Mouse (Mus musculus): ENCODE results near the gene Clint1. TPM values are rescaled to one million over a fixed set of nuclear protein-coding genes. Genes with fewer than 3 reads are reported as not detected.
A peak's percentile ranks its signal among the peaks of the same experiment; 100 is the strongest.
"Not testable (repeated sequence)": the region's sequence is repeated elsewhere in the genome, so short reads cannot be mapped to it uniquely, and the experiment has no call there.

Clint1 gene
- polyA plus RNA-seq, 1 experiment from 2014 or later: 81.8 TPM

DNA sequence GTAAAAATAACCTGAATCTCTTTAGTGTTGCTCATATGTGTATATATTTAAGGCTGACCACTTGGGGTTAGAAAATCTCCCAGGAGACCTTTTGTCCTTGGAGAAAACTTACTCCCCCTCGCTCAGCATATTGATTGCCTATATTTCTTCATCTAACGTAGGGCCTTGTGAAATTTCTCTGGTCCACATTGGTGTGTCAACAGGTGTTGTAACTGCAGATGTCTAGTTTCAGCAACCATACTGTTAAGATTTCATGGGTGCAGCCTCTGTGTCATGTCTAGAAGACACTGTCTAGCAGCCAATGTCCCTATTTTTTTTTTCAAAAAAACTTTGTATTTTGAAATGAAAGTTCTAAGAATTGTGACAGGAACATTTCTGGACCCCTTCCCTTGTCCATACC lies 14.0 kb downstream of the Clint1 start:
- 90% methylated on average over 2 of the region's 2 CpGs for WGBS
- H3K4me3 ChIP-seq: no peak overlapping the region
- H3K36me3 ChIP-seq: peaks cover 6% of the 10 kb centered on the region
- no peaks in the 10 kb centered on the region for H3K4me1 ChIP-seq
- no peaks in the 10 kb centered on the region for H3K27me3 ChIP-seq
- H3K27ac ChIP-seq: no peak overlapping the region
- no peaks in the 10 kb centered on the region for H3K9me3 ChIP-seq
- H3K4me2 ChIP-seq: no peak overlapping the region
- no peak for ATAC-seq (ENCODE audit: insufficient number of reproducible peaks, insufficient read depth, low FRiP score, low TSS enrichment, low read depth)
- H3K9ac ChIP-seq: no peak overlapping the region

DNA sequence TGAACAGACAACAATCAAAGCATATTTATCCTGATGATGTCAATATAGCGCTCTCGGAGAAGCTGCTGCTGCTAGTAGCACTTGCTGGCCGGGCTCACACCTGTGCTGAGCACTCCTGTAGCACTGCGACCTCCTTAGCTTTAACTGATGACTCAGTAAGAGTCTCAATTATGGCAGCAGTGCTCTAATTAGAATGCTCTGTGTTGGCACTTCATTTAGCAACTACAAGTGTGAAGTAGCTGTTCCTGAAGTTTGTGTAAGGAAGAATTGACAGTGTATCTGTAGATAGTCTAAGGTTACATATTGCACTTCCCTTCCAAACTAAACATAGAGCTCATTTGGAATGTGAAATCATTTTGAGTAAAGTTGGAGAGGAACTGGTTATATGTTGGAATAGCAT lies 14.7 kb downstream of the Clint1 start:
- H3K4me1 ChIP-seq: no peaks in the 10 kb centered on the region
- no peak overlapping the region for H3K4me3 ChIP-seq
- H3K27ac ChIP-seq: no peak overlapping the region
- no peaks in the 10 kb centered on the region for H3K27me3 ChIP-seq
- WGBS: 89% methylated on average over 4 of the region's 4 CpGs
- H3K36me3 ChIP-seq: no peaks in the 10 kb centered on the region
- no peaks in the 10 kb centered on the region for H3K9me3 ChIP-seq
- H3K9ac ChIP-seq: no peak overlapping the region
- ATAC-seq (ENCODE audit: insufficient number of reproducible peaks, insufficient read depth, low FRiP score, low TSS enrichment, low read depth): no peak
- no peak overlapping the region for H3K4me2 ChIP-seq

DNA sequence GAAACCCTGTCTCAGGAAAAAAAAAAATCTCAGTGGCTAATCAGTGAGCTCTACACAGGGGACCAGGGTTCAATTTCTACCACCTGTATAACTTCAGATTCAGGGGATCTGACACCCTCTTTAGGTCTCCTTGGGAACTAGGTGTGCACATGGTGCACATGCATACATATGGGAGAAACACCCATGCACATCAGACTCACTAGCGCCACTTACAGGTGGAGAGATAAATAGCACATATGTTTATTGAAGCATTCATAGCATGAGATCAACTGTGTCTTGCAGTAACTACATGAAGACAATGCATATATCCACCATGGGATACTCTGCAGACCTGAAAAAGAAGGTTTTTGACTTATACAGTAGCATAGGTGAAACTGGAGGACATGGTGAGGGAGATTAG lies 21.8 kb downstream of the Clint1 start:
- Histone ChIP-seq H3K4me2 (no peak overlapping the region), H3K36me3 (peaks cover 7% of the 10 kb centered on the region; the same call in 1 of the 2 replicates), H3K27me3 (no peaks in the 10 kb centered on the region), H3K9me3 (no peaks in the 10 kb centered on the region), H3K27ac (no peak overlapping the region), H3K4me1 (0 out of 2 replicates have a peak, but pooled peaks cover 12% of the 10 kb centered on the region), H3K4me3 (no peak overlapping the region), H3K9ac (no peak overlapping the region)
- 88% methylated on average over 1 of the region's 1 CpGs for WGBS
- no peak for ATAC-seq (ENCODE audit: insufficient number of reproducible peaks, insufficient read depth, low FRiP score, low TSS enrichment, low read depth)

DNA sequence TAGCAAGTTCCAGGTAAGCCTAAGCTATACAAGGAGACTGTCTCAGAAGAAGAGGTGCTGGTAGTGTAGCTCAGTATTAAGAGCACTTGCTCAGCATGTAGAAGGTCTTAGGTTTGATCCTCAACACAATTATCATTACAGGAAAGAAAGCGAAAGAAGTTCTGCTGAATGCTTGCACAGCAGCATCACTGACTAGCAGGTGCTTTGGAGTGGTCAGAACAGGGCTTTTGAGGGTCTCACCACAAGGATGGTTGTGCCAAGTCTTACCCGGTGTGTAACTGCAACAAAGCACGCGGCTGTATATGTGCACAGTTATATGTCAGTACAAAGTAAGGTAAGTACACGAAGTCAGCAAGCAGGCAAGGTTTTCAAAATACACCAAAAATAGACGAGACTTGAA lies 22.4 kb downstream of the Clint1 start:
- Histone ChIP-seq H3K9me3 (no peaks in the 10 kb centered on the region), H3K27ac (no peak overlapping the region), H3K36me3 (peaks cover 7% of the 10 kb centered on the region; the same call in 1 of the 2 replicates), H3K4me2 (no peak overlapping the region), H3K9ac (no peak overlapping the region), H3K4me1 (0 out of 2 replicates have a peak, but pooled peaks cover 12% of the 10 kb centered on the region), H3K4me3 (no peak overlapping the region), H3K27me3 (no peaks in the 10 kb centered on the region)
- no peak for ATAC-seq (ENCODE audit: insufficient number of reproducible peaks, insufficient read depth, low FRiP score, low TSS enrichment, low read depth)
- 94% methylated on average over 6 of the region's 6 CpGs for WGBS

DNA sequence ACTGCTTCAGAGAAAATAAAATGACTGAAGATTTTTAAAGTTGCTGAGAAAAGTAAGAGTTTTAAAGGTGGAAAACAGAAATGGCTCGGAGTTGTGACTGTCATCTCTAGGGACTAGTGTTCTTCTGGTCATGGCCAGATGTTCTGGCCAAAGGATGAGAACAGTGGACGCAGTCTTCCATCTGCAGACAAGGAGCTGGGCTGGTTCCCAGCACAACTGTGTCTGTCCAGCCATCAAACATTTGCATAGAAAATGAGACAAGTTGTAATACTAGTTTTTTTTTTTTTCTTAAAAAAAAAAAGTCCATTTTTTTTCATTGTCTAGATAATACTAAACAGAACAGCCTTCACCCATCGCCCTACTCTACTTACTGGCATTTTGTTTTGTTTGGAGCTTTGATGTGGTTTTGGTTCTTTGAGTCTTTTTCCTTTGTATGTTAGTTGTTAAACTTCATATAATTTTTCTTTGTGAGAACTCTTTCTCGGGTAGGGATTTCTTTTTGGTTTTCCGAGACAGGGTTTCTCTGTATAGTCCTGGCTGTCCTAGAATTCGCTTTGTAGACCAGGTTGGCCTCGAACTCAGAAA lies 23.6 kb downstream of the Clint1 start:
- H3K9me3 ChIP-seq: no peaks in the 10 kb centered on the region
- no peak for ATAC-seq (ENCODE audit: insufficient number of reproducible peaks, insufficient read depth, low FRiP score, low TSS enrichment, low read depth)
- no peak overlapping the region for H3K27ac ChIP-seq
- H3K4me3 ChIP-seq: no peak overlapping the region
- H3K9ac ChIP-seq: no peak overlapping the region
- 79% methylated on average over 7 of the region's 7 CpGs for WGBS
- no peak overlapping the region for H3K4me2 ChIP-seq
- no peaks in the 10 kb centered on the region for H3K27me3 ChIP-seq
- H3K4me1 ChIP-seq: peaks cover 18% of the 10 kb centered on the region
- peaks cover 7% of the 10 kb centered on the region; the same call in 1 of the 2 replicates for H3K36me3 ChIP-seq

DNA sequence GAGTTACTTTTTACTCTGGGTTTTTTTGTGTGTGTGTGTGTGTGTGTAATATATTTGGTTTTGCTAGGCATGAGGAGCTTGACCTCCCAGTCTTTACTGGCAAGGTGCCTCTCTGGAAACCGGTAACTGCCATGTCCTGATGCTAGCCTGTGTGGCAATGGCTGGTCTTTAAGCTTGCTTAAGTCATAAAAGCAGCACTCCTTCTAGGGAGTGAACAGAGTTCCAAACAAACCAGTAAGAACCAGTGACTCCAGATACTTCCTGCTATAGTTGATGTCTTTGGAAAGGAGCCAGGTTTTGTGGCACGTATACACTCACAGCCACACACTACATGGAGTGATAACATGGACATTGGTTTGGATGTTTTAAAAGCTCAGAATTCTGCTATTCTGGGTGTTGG lies 24.2 kb downstream of the Clint1 start:
- H3K9ac ChIP-seq: no peak overlapping the region
- no peaks in the 10 kb centered on the region for H3K9me3 ChIP-seq
- no peak overlapping the region for H3K27ac ChIP-seq
- H3K4me3 ChIP-seq: no peak overlapping the region
- no peak for ATAC-seq (ENCODE audit: insufficient number of reproducible peaks, insufficient read depth, low FRiP score, low TSS enrichment, low read depth)
- peaks cover 24% of the 10 kb centered on the region for H3K4me1 ChIP-seq
- peaks cover 7% of the 10 kb centered on the region; the same call in 1 of the 2 replicates for H3K36me3 ChIP-seq
- H3K4me2 ChIP-seq: no peak overlapping the region
- 87% methylated on average over 2 of the region's 2 CpGs for WGBS
- H3K27me3 ChIP-seq: no peaks in the 10 kb centered on the region

DNA sequence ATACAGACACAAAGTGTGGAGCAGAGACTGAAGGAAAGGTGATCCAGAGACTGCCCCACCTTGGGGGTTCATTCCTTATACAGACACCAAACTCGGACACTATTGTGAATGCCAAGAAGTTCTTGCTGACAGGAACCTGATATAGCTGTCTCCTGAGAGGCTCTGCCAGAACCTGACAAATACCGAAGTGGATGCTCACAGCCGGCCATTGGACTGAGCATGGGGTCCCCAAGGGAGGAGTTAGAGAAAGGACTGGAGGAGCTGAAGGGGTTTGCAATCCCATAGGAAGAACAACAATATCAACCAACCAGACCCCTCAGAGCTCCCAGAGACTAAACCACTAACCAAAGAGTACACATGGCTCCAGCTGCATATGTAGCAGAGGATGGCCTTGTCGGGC lies 27.5 kb downstream of the Clint1 start:
- not testable (repeated sequence) for H3K4me2 ChIP-seq; ATAC-seq (ENCODE audit: insufficient number of reproducible peaks, insufficient read depth, low FRiP score, low TSS enrichment, low read depth); H3K9ac ChIP-seq; H3K27ac ChIP-seq; H3K27me3 ChIP-seq; H3K9me3 ChIP-seq; H3K36me3 ChIP-seq; H3K4me3 ChIP-seq
- H3K4me1 ChIP-seq: peaks cover 35% of the 10 kb centered on the region
- 76% methylated on average over 4 of the region's 4 CpGs for WGBS

DNA sequence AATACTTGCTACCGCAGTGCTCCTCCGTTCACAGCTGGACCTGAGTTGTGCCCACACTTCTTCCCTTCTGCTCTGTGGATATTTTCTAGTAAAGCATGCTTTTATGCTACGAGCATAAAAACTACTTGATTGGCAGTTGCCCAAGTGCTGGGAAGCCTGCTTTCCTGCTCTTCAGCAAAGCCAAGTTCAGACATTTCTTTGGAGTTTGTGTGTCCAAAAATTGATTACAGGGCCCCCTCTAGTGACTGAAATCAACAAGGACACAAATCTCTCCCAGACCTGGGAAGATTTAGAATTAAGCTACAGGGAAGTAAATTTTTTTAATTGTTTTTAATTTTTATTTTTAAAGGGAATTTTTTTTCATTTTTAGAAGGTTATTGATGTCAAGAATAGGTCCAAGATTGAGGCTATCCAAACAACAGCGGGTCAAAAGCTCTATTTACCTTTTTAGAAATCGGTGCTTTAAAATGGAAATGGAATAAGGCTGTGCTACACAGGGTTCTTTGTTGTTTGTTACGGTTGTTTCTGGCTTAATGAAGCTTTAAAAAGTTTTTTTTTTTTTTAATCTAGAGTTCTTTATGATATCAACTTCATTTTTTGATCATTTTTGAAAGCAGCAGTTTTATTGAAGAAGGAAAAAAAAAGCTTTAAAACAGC lies 29.3 kb downstream of the Clint1 start:
- H3K27ac ChIP-seq: peak overlapping the region; percentile 69
- 46% methylated on average over 6 of the region's 6 CpGs for WGBS
- H3K27me3 ChIP-seq: no peaks in the 10 kb centered on the region
- H3K4me1 ChIP-seq: peaks cover 32% of the 10 kb centered on the region
- peaks cover 6% of the 10 kb centered on the region for H3K36me3 ChIP-seq
- no peak overlapping the region for H3K9ac ChIP-seq
- H3K9me3 ChIP-seq: no peaks in the 10 kb centered on the region
- no peak overlapping the region for H3K4me3 ChIP-seq
- H3K4me2 ChIP-seq: 0 out of 2 replicates have a peak overlapping the region, but pooled peaks have one; percentile 2
- no peak for ATAC-seq (ENCODE audit: insufficient number of reproducible peaks, insufficient read depth, low FRiP score, low TSS enrichment, low read depth)

DNA sequence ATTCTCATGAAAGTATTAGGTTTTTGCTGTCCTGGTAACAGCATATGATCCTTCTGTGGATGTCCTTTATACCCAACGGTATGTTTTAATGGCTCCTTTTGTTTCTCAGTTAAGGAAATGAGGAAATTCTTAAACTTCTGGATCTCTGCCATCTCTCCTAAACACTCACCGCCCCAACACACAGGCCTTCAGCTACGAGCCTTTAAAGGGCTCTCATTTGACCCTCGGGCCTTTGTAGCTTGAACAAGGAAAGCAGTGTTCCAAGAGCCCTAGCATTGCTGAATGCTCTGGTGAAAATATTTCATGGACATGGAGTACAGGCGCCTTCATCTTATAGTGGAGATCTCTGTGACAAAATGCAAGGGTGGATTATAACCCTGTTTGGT lies 29.8 kb downstream of the Clint1 start:
- no peak overlapping the region for H3K4me2 ChIP-seq
- WGBS: 19% methylated on average over 5 of the region's 5 CpGs
- peak overlapping the region; percentile 57; the same call in 1 of the 2 replicates for H3K27ac ChIP-seq
- peaks cover 32% of the 10 kb centered on the region for H3K4me1 ChIP-seq
- H3K4me3 ChIP-seq: no peak overlapping the region
- H3K9me3 ChIP-seq: no peaks in the 10 kb centered on the region
- H3K27me3 ChIP-seq: no peaks in the 10 kb centered on the region
- no peak for ATAC-seq (ENCODE audit: insufficient number of reproducible peaks, insufficient read depth, low FRiP score, low TSS enrichment, low read depth)
- H3K36me3 ChIP-seq: peaks cover 11% of the 10 kb centered on the region
- no peak overlapping the region for H3K9ac ChIP-seq

DNA sequence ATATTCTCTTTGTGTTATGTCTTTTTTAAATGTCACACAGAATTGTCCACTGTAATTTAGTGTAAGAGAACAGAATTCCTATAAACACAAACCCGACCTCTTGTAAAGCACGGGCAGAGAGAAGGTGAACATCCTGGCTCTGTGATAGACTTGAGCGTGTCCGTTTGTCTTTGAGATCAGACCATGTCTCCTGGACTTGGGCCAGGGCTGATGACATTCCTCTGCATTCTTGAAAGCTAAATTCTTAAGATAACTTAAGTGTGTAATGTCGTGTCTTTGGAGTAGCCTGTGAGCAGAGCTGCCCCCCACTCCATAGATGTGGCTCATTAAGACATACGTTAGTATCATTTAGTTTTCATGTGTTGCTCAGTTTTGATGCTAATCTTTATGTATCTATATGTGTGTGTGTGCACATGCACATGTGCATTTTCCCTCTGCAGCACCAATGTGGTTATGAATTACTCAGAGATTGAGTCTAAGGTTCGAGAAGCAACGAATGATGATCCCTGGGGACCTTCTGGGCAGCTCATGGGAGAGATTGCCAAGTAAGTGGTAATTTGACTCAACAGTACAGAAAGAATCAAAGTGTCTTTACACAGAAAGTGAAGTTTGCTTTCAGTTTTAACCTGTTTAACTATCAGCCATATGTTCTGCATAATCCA lies 31.6 kb downstream of the Clint1 start:
- Histone ChIP-seq H3K9me3 (no peaks in the 10 kb centered on the region), H3K27ac (0 out of 2 replicates have a peak overlapping the region, but pooled peaks have one; percentile 16), H3K4me1 (peaks cover 28% of the 10 kb centered on the region), H3K27me3 (no peaks in the 10 kb centered on the region), H3K4me2 (no peak overlapping the region), H3K4me3 (no peak overlapping the region), H3K9ac (no peak overlapping the region), H3K36me3 (peaks cover 21% of the 10 kb centered on the region)
- WGBS: 43% methylated on average over 8 of the region's 8 CpGs
- no peak for ATAC-seq (ENCODE audit: insufficient number of reproducible peaks, insufficient read depth, low FRiP score, low TSS enrichment, low read depth)

DNA sequence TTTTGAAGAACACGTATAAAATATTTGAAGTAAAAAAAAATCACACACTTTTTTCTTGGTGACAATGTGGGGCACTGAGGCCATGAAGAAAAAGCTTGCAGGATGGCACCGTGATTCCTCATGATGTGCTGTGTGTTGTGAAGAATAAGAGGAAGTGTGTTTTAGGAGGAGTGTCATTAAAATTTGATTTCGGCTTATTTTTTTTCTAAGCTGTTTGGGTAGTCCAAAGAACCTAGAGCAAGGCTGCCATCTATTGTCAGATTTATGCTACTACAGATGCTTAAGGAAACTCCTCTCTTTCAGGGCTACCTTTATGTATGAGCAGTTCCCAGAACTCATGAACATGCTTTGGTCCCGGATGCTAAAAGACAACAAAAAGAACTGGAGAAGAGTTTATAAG lies 32.2 kb downstream of the Clint1 start:
- WGBS: 51% methylated on average over 4 of the region's 4 CpGs
- no peak for ATAC-seq (ENCODE audit: insufficient number of reproducible peaks, insufficient read depth, low FRiP score, low TSS enrichment, low read depth)
- H3K36me3 ChIP-seq: peaks cover 28% of the 10 kb centered on the region

More for the DNA sequence above, 32.2 kb downstream of the Clint1 start:
- Histone ChIP-seq H3K9me3 (no peaks in the 10 kb centered on the region), H3K4me2 (no peak overlapping the region), H3K27me3 (no peaks in the 10 kb centered on the region), H3K9ac (no peak overlapping the region), H3K4me1 (peaks cover 26% of the 10 kb centered on the region), H3K27ac (no peak overlapping the region), H3K4me3 (no peak overlapping the region)
